ENCODE assay signal across 10 mouse cellular contexts in genomic region chr15:25891556-25891955, GRCm38 (mm10). TPM values are rescaled to one million over a fixed set of nuclear protein-coding genes. Genes with fewer than 3 reads are reported as not detected.
DNase-seq lines count a peak whose midpoint lies in the region; ATAC-seq and TF ChIP-seq lines count a peak whose summit lies in the region.
"Had no signal": no experiment of that assay in that cellular context is flagged by ENCODE, and none has a peak within 500 bp of the region (broad histone marks: within the 10 kb centered on the region; RNA-seq: fewer than 3 reads in every experiment).

No protein-coding gene starts in this region.

- H3K27me3 ChIP-seq in liver, postnatal 0 days (ENCODE audit: insufficient read depth, low read length), result no peaks in the 10 kb centered on the region

- ATAC-seq in liver, postnatal 0 days, result peak; percentile 57

- no peak overlapping the region for H3K9ac ChIP-seq in liver, postnatal 0 days (replicated peaks)

- no peak for TF ChIP-seq CTCF in liver, postnatal 0 days (IDR thresholded peaks at IDR 0.05; ENCODE audit: low read depth)

- no peaks in the 10 kb centered on the region for H3K36me3 ChIP-seq in liver, postnatal 0 days (replicated peaks; ENCODE audit: insufficient read depth, low read length)

- H3K4me1 ChIP-seq in liver, postnatal 0 days (ENCODE audit: insufficient read depth), result peaks cover 20% of the 10 kb centered on the region

- intact Hi-C loops in heart, postnatal 36 days (cut with DNase I), result no loop called here

- TF ChIP-seq EP300 in liver, postnatal 0 days (IDR thresholded peaks at IDR 0.05; ENCODE audit: low read depth), result no peak

- DNase-seq in heart, adult 9 months (ENCODE audit: low spot score in 2 of 2), result peak; percentile 30 to 58
- DNase-seq in heart, postnatal 36 days, result no peak
- DNase-seq in CD8-positive naive resting alpha-beta T cell, adult 2 months (ENCODE audit: low read depth in 2 of 2, low spot score in 2 of 2), result peak; percentile 43 to 49
- DNase-seq in liver, postnatal 0 days, result peak; percentile 52
- peak; percentile 35 to 50 for DNase-seq in spleen, postnatal 14 days (ENCODE audit: low spot score in 2 of 2)
- no peak for DNase-seq in testis, postnatal 14 days (ENCODE audit: low spot score)
- DNase-seq in right cerebral cortex, adult 18-20 months, result no peak
- DNase-seq in adipocyte (ENCODE audit: low spot score), result no peak
- DNase-seq: layer of hippocampus, postnatal 36 days; retina, postnatal 1 day had no signal

- no peaks in the 10 kb centered on the region; the same call in 1 of the 2 replicates for H3K9me3 ChIP-seq in liver, postnatal 0 days (ENCODE audit: low read length)

- WGBS in liver, postnatal 0 days (ENCODE audit: insufficient replicate concordance), result 20% methylated on average over 11 of the region's 11 CpGs

- peak overlapping the region; percentile 38; the same call in 1 of the 2 replicates for H3K4me2 ChIP-seq in liver, postnatal 0 days (ENCODE audit: low read depth, low read length)

- no peak overlapping the region for H3K4me3 ChIP-seq in liver, postnatal 0 days (ENCODE audit: low read depth, low read length)

- H3K27ac ChIP-seq in liver, postnatal 0 days (ENCODE audit: low read depth), result peak overlapping the region; percentile 57

RNA-seq across cellular contexts. Expression of gene Retreg1, which starts 48.6 kb away (rescaled TPM):
- total RNA-seq in heart, postnatal 36 days (2021), result 100 to 1,000 TPM; 319 to 364 TPM
- 17.0 and 18.6 TPM in 2 replicates for polyA plus RNA-seq in liver, postnatal 0 days (2015; fragmentation: Nextera tagmentation; extraction: Ambion mirVana)

Comparison
In these comparisons a context has a peak if more than half of its experiments do, and no peak if none do; other contexts are left out.
1. DNase-seq: peak in heart, adult 9 months (2 of 2), CD8-positive naive resting alpha-beta T cell, adult 2 months (2 of 2), liver, postnatal 0 days (single experiment) and spleen, postnatal 14 days (2 of 2); none in heart, postnatal 36 days (0 of 2), testis, postnatal 14 days (single experiment), right cerebral cortex, adult 18-20 months (single experiment) and adipocyte (single experiment).